Mouse (Mus musculus) embryo, embryonic 11.5 days (tissue): ENCODE results near the gene Vmn2r121.

ENCODE experiments used
- DNase-seq: peaks from one replicate; pipeline ENCODE4 v3.0.0-alpha.2; 2012; ENCODE audit warnings: low read depth, low spot score

The Vmn2r121 gene

GRCm38 (mm10) chrX:124135852-124136251 lies at the start of gene Vmn2r121:
Gene Vmn2r121 (minus strand): TSS chrX:124135952.
- no peak for DNase-seq
